Mouse (Mus musculus) bone marrow, adult 2 months (tissue): ENCODE results near the gene Tmem132c.

ENCODE experiments used
- CTCF ChIP-seq: fragments of 200-500 bp; IDR thresholded peaks from 2 replicates; pipeline ENCODE4 v1.5.1; 2011; ENCODE audit warnings: low read length, control low read depth; ENCODE audit not compliant: control insufficient read depth, insufficient read depth
- POLR2A ChIP-seq: fragments of 200-500 bp; IDR thresholded peaks from 2 replicates; pipeline ENCODE4 v1.6.1; 2011; ENCODE audit warnings: low read depth, mild to moderate bottlenecking, control low read depth, low read length, borderline replicate concordance; ENCODE audit not compliant: control insufficient read depth

DNA sequence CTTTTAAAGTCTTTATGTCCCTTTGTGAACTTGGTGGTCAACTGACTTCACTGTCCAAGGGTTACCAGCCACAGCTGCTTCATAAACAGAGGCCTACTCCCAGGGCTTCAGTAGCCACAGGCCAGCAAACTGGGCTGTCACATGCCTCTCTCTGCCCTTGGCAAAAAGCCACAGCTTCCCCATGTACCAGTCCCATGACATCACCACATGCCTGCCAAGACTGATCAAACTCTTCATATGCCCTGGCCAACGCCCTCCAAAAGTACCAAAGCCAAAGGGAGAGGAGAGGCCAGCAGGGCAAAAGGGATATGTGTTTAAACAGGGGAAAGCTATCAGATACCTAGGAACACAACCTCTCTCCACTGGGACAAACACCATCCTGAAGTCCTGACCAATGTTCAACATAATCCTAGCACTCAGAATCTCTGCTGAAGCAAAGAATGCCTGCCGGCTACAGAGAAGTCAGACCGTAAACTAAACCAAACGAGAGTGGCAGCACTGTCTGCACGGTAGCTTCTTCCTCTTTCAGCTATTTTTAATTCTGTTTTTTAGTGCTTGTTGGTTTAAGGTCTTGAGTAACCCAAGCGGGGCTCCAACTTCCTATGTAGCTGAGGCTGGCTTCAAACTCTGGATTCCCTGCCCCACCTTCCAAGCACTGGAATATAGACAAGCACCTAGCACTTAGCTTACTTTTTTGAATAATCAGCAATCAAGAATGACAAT lies 369.3 kb downstream of the Tmem132c start:
- TF ChIP-seq POLR2A (no peak), CTCF (no peak)
